Mouse (Mus musculus) B cell, adult 62 days (primary cell): ENCODE data around the gene Olfr478. TPM values are rescaled to one million over a fixed set of nuclear protein-coding genes. Genes with fewer than 3 reads are reported as not detected.

Experiments used
- total RNA-seq: library from RNA; stranded (reverse); gene quantifications from 4 replicates; pipeline ENCODE4 v1.2.4, GENCODE M21; 2023

Gene Olfr478
- not detected in 4 replicates for total RNA-seq

GRCm38 (mm10) chr7:108033889-108034288, at the start of gene Olfr478:
Olfr478 (minus strand) TSS chr7:108033989.

GRCm38 (mm10) chr7:108079555-108079954, 45.8 kb upstream of the Olfr478 start, which contains the start of gene Olfr481:
Olfr481 (plus strand) TSS chr7:108079855.

GRCm38 (mm10) chr7:108067246-108067645, 33.5 kb upstream of the Olfr478 start, which contains the start of gene Olfr480:
Olfr480 (minus strand) TSS chr7:108067346.

GRCm38 (mm10) chr7:108050393-108050792, 16.6 kb upstream of the Olfr478 start, which contains the start of gene Olfr479:
Olfr479 (plus strand) TSS chr7:108050693.

GRCm38 (mm10) chr7:107986393-107986792, 47.4 kb downstream of the Olfr478 start, which contains the start of gene Olfr477:
Olfr477 (plus strand) TSS chr7:107986693.

Other genes starting within 250 kb of the Olfr478 start
- gene Ovch2, start 232.8 kb downstream of the Olfr478 start, total RNA-seq, result not detected in 4 replicates
- gene Olfr467, start 221.7 kb downstream of the Olfr478 start, total RNA-seq, result not detected in 4 replicates
- gene Olfr469, start 208.4 kb downstream of the Olfr478 start, total RNA-seq, result not detected in 4 replicates
- not detected in 4 replicates for gene Olfr470, start 186.5 kb downstream of the Olfr478 start, total RNA-seq
- 0.09 to 0.14 TPM in 2 of 4 replicates, not detected in the others for gene Olfr472, start 136.1 kb downstream of the Olfr478 start, total RNA-seq
- gene Olfr473, start 103.5 kb downstream of the Olfr478 start, total RNA-seq, result not detected in 4 replicates
- gene Olfr474, start 79.3 kb downstream of the Olfr478 start, total RNA-seq, result not detected in 4 replicates
- not detected in 4 replicates for gene Olfr476, start 69.2 kb downstream of the Olfr478 start, total RNA-seq
- not detected in 4 replicates for gene Olfr477, start 47.3 kb downstream of the Olfr478 start, total RNA-seq
- gene Olfr479, start 16.7 kb upstream of the Olfr478 start, total RNA-seq, result not detected in 4 replicates
- not detected in 4 replicates for gene Olfr480, start 33.4 kb upstream of the Olfr478 start, total RNA-seq
- not detected in 4 replicates for gene Olfr481, start 45.9 kb upstream of the Olfr478 start, total RNA-seq
- gene Olfr482, start 63.6 kb upstream of the Olfr478 start, total RNA-seq, result 0.77 to 1.7 TPM (median 1.5 TPM) in 4 replicates
- not detected in 4 replicates for gene Olfr483, start 66.9 kb upstream of the Olfr478 start, total RNA-seq
- not detected in 4 replicates for gene Olfr484, start 93.5 kb upstream of the Olfr478 start, total RNA-seq
- not detected in 4 replicates for gene Olfr485, start 125.9 kb upstream of the Olfr478 start, total RNA-seq
- not detected in 4 replicates for gene Olfr486, start 138.8 kb upstream of the Olfr478 start, total RNA-seq
- not detected in 4 replicates for gene Olfr487, start 180.6 kb upstream of the Olfr478 start, total RNA-seq
- not detected in 4 replicates for gene Olfr488, start 224.4 kb upstream of the Olfr478 start, total RNA-seq